Mouse (Mus musculus) bone marrow, adult 2 months (tissue): ENCODE measurements around the gene Sp8.

Experiments
- CTCF ChIP-seq: fragments of 200-500 bp; IDR thresholded peaks from 2 replicates; pipeline ENCODE4 v1.5.1; 2011; ENCODE audit warnings: low read length, control low read depth; ENCODE audit not compliant: control insufficient read depth, insufficient read depth
- POLR2A ChIP-seq: fragments of 200-500 bp; IDR thresholded peaks from 2 replicates; pipeline ENCODE4 v1.6.1; 2011; ENCODE audit warnings: low read depth, mild to moderate bottlenecking, control low read depth, low read length, borderline replicate concordance; ENCODE audit not compliant: control insufficient read depth

- no peak for TF ChIP-seq CTCF
- TF ChIP-seq POLR2A = no peak
Measured at GRCm38 (mm10) chr12:118836411-118837341, 9.5 kb upstream of the Sp8 start.
